Mouse (Mus musculus) liver, postnatal 0 days (tissue): ENCODE results near the gene Gper1.

Source experiments
- CTCF ChIP-seq: sonication (generic); IDR thresholded peaks from 2 replicates; pipeline ENCODE4 v1.5.1; 2016; ENCODE audit warnings: antibody characterized with exemption, low read depth
- EP300 ChIP-seq: IDR thresholded peaks from 2 replicates; pipeline ENCODE4 v1.6.1; 2016; ENCODE audit warnings: antibody characterized with exemption, low read depth, mild to moderate bottlenecking

- TF ChIP-seq CTCF = no peak
- no peak for TF ChIP-seq EP300
These were observed 10.0 kb downstream of the Gper1 start for GRCm38 (mm10) chr5:139432747-139433508.
